Mouse (Mus musculus): ENCODE measurements around the gene Dhx32. TPM values are rescaled to one million over a fixed set of nuclear protein-coding genes. Genes with fewer than 3 reads are reported as not detected.
A peak's percentile ranks its signal among the peaks of the same experiment; 100 is the strongest.

Dhx32 gene
- 18.3 and 18.6 TPM in 2 replicates for polyA plus RNA-seq (2016; fragmentation: Nextera tagmentation; extraction: Ambion mirVana)

DNA sequence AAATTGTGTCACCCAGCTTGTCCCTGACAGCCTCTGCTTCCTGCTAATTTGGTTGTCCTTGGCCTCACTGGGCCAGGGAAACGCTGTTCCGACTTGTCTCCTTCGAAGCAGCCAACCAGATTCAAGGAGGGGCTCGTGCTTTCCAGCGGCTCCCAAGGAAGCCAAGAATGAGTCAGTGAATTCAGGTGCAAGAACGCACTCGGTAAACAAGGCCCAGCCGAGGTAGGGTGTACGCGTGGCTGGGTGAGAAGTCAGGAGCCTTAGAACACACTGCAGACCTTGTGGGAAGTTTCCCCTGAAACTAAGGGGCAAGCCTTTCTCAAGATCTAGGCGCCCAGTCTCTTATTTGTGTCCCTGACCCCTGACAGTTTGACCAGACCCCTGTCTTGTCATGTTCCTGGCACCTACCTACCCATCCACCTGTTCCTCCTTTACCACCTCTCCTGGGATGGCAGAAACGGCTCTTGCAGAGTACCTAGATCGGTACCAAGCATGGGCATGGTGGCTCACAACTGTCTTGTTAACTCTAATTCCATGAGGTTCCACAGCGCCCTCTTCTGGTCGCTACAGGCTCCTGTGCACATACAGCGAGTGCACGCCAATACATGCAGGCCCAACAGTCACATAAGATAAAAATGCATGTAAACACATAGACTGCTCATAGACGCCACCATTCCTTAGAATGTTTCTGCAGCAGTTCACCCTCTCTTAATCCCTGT, at the start of gene Dhx32:
Gene Dhx32, minus strand, starts transcription at position 10 of the 719 bp plus-strand sequence.
- H3K36me3 ChIP-seq = no peaks in the 10 kb centered on the region
- 25% methylated on average over 18 of the region's 18 CpGs for WGBS
- H3K27me3 ChIP-seq = peaks cover 5% of the 10 kb centered on the region; the same call in 1 of the 2 replicates
- no peak for ATAC-seq (ENCODE audit: insufficient number of reproducible peaks, insufficient read depth, low FRiP score, low TSS enrichment, low read depth)
- H3K4me3 ChIP-seq (replicated peaks) = no peak within 1 kb of the TSS
- no peak within 1 kb of the TSS for H3K4me2 ChIP-seq
- H3K9ac ChIP-seq (replicated peaks) = no peak within 1 kb of the TSS
- peaks cover 17% of the 10 kb centered on the region for H3K4me1 ChIP-seq (replicated peaks)
- no peaks in the 10 kb centered on the region for H3K9me3 ChIP-seq
- no peak within 1 kb of the TSS for H3K27ac ChIP-seq

GRCm38 (mm10) chr7:133829579-133829978, 47.1 kb upstream of the Dhx32 start:
- Histone ChIP-seq H3K9me3 (0 out of 2 replicates have a peak, but pooled peaks cover 2% of the 10 kb centered on the region), H3K4me1 (replicated peaks) (peaks cover 4% of the 10 kb centered on the region; the same call in 1 of the 2 replicates), H3K4me3 (replicated peaks) (no peak overlapping the region), H3K4me2 (no peak overlapping the region), H3K27ac (no peak overlapping the region), H3K36me3 (no peaks in the 10 kb centered on the region), H3K9ac (replicated peaks) (no peak overlapping the region), H3K27me3 (no peaks in the 10 kb centered on the region)
- 54% methylated on average over 7 of the region's 7 CpGs for WGBS
- no peak for ATAC-seq (ENCODE audit: insufficient number of reproducible peaks, insufficient read depth, low FRiP score, low TSS enrichment, low read depth)

GRCm38 (mm10) chr7:133828514-133828913, 46.0 kb upstream of the Dhx32 start:
- no peak overlapping the region for H3K4me3 ChIP-seq (replicated peaks)
- no peak overlapping the region for H3K9ac ChIP-seq (replicated peaks)
- no peaks in the 10 kb centered on the region for H3K36me3 ChIP-seq
- H3K4me1 ChIP-seq (replicated peaks) = peaks cover 4% of the 10 kb centered on the region; the same call in 1 of the 2 replicates
- H3K27ac ChIP-seq = no peak overlapping the region
- 61% methylated on average over 4 of the region's 4 CpGs for WGBS
- no peak for ATAC-seq (ENCODE audit: insufficient number of reproducible peaks, insufficient read depth, low FRiP score, low TSS enrichment, low read depth)
- no peaks in the 10 kb centered on the region for H3K27me3 ChIP-seq
- no peak overlapping the region for H3K4me2 ChIP-seq
- 0 out of 2 replicates have a peak, but pooled peaks cover 4% of the 10 kb centered on the region for H3K9me3 ChIP-seq

DNA sequence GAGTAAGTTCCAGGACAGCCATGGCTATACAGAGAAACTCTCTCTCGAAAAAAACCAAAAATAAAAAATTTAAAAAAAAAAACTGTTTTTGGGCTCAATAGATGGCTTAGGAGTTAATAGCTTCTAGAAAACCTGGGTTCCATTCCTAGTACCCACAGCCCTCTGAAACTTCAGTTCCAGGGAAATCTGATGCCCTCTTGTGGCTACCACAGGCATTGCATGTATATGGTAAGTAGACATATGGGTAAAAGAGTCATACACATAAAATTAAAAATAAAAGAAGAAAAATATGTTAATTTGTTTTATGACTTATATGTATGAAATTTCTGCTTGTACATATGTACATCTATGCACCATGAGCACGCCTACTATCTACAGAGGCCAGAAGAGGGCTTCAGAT, 42.1 kb upstream of the Dhx32 start:
- 0 out of 2 replicates have a peak, but pooled peaks cover 4% of the 10 kb centered on the region for H3K9me3 ChIP-seq
- no peak overlapping the region for H3K4me3 ChIP-seq (replicated peaks)
- H3K27me3 ChIP-seq = no peaks in the 10 kb centered on the region
- H3K36me3 ChIP-seq = no peaks in the 10 kb centered on the region
- no peak overlapping the region for H3K27ac ChIP-seq
- no peak overlapping the region for H3K9ac ChIP-seq (replicated peaks)
- WGBS = 89% methylated on average over 2 of the region's 2 CpGs
- ATAC-seq (ENCODE audit: insufficient number of reproducible peaks, insufficient read depth, low FRiP score, low TSS enrichment, low read depth) = no peak
- H3K4me2 ChIP-seq = no peak overlapping the region
- peaks cover 1% of the 10 kb centered on the region for H3K4me1 ChIP-seq (replicated peaks)

- H3K36me3 ChIP-seq = no peaks in the 10 kb centered on the region
- no peaks in the 10 kb centered on the region; the same call in 1 of the 2 replicates for H3K4me1 ChIP-seq (replicated peaks)
- no peak overlapping the region for H3K9ac ChIP-seq (replicated peaks)
- 0 out of 2 replicates have a peak, but pooled peaks cover 4% of the 10 kb centered on the region for H3K9me3 ChIP-seq
- H3K4me2 ChIP-seq = no peak overlapping the region
- ATAC-seq (ENCODE audit: insufficient number of reproducible peaks, insufficient read depth, low FRiP score, low TSS enrichment, low read depth) = no peak
- no peak overlapping the region for H3K4me3 ChIP-seq (replicated peaks)
- H3K27me3 ChIP-seq = no peaks in the 10 kb centered on the region
- H3K27ac ChIP-seq = no peak overlapping the region
- WGBS = 76% methylated on average over 6 of the region's 6 CpGs
Observed at GRCm38 (mm10) chr7:133823751-133824150, 41.2 kb upstream of the Dhx32 start.

GRCm38 (mm10) chr7:133813331-133813730, 30.8 kb upstream of the Dhx32 start:
- H3K4me1 ChIP-seq (replicated peaks) = no peaks in the 10 kb centered on the region
- H3K36me3 ChIP-seq = no peaks in the 10 kb centered on the region
- no peak for ATAC-seq (ENCODE audit: insufficient number of reproducible peaks, insufficient read depth, low FRiP score, low TSS enrichment, low read depth)
- H3K9me3 ChIP-seq = no peaks in the 10 kb centered on the region
- no peak overlapping the region for H3K27ac ChIP-seq
- H3K9ac ChIP-seq (replicated peaks) = no peak overlapping the region
- no peak overlapping the region for H3K4me2 ChIP-seq
- H3K27me3 ChIP-seq = no peaks in the 10 kb centered on the region
- WGBS = 83% methylated on average over 4 of the region's 4 CpGs
- H3K4me3 ChIP-seq (replicated peaks) = no peak overlapping the region

- Histone ChIP-seq H3K36me3 (no peaks in the 10 kb centered on the region), H3K9ac (replicated peaks) (no peak overlapping the region), H3K4me3 (replicated peaks) (no peak overlapping the region), H3K27me3 (no peaks in the 10 kb centered on the region), H3K27ac (no peak overlapping the region), H3K4me2 (no peak overlapping the region), H3K4me1 (replicated peaks) (no peaks in the 10 kb centered on the region), H3K9me3 (no peaks in the 10 kb centered on the region)
- WGBS = 75% methylated on average over 7 of the region's 7 CpGs
- no peak for ATAC-seq (ENCODE audit: insufficient number of reproducible peaks, insufficient read depth, low FRiP score, low TSS enrichment, low read depth)
Observed at GRCm38 (mm10) chr7:133812927-133813326, 30.4 kb upstream of the Dhx32 start.

- Histone ChIP-seq H3K9me3 (no peaks in the 10 kb centered on the region), H3K27ac (no peak overlapping the region), H3K9ac (replicated peaks) (no peak overlapping the region), H3K4me1 (replicated peaks) (no peaks in the 10 kb centered on the region; the same call in 1 of the 2 replicates), H3K4me2 (no peak overlapping the region), H3K36me3 (no peaks in the 10 kb centered on the region), H3K27me3 (no peaks in the 10 kb centered on the region), H3K4me3 (replicated peaks) (no peak overlapping the region)
- ATAC-seq (ENCODE audit: insufficient number of reproducible peaks, insufficient read depth, low FRiP score, low TSS enrichment, low read depth) = peak; percentile 73; the same call in 1 of the 2 replicates
- 55% methylated on average over 7 of the region's 7 CpGs for WGBS
Observed at GRCm38 (mm10) chr7:133805614-133806175, 23.2 kb upstream of the Dhx32 start.

- no peak overlapping the region for H3K4me2 ChIP-seq
- no peak overlapping the region for H3K9ac ChIP-seq (replicated peaks)
- H3K36me3 ChIP-seq = no peaks in the 10 kb centered on the region
- H3K4me1 ChIP-seq (replicated peaks) = no peaks in the 10 kb centered on the region; the same call in 1 of the 2 replicates
- H3K4me3 ChIP-seq (replicated peaks) = no peak overlapping the region
- no peaks in the 10 kb centered on the region for H3K9me3 ChIP-seq
- no peak for ATAC-seq (ENCODE audit: insufficient number of reproducible peaks, insufficient read depth, low FRiP score, low TSS enrichment, low read depth)
- H3K27me3 ChIP-seq = no peaks in the 10 kb centered on the region; the same call in 1 of the 2 replicates
- 70% methylated on average over 6 of the region's 6 CpGs for WGBS
- no peak overlapping the region for H3K27ac ChIP-seq
Observed at GRCm38 (mm10) chr7:133801823-133802222, 19.3 kb upstream of the Dhx32 start.

GRCm38 (mm10) chr7:133799928-133800327, 17.4 kb upstream of the Dhx32 start:
- no peak overlapping the region for H3K9ac ChIP-seq (replicated peaks)
- no peaks in the 10 kb centered on the region for H3K9me3 ChIP-seq
- no peaks in the 10 kb centered on the region; the same call in 1 of the 2 replicates for H3K4me1 ChIP-seq (replicated peaks)
- ATAC-seq (ENCODE audit: insufficient number of reproducible peaks, insufficient read depth, low FRiP score, low TSS enrichment, low read depth) = no peak
- no peak overlapping the region for H3K4me2 ChIP-seq
- H3K36me3 ChIP-seq = no peaks in the 10 kb centered on the region
- H3K27ac ChIP-seq = no peak overlapping the region
- no peak overlapping the region for H3K4me3 ChIP-seq (replicated peaks)
- H3K27me3 ChIP-seq = no peaks in the 10 kb centered on the region; the same call in 1 of the 2 replicates
- WGBS = 82% methylated on average over 5 of the region's 5 CpGs

GRCm38 (mm10) chr7:133794720-133795119, 12.2 kb upstream of the Dhx32 start:
- ATAC-seq (ENCODE audit: insufficient number of reproducible peaks, insufficient read depth, low FRiP score, low TSS enrichment, low read depth) = no peak
- no peak overlapping the region for H3K9ac ChIP-seq (replicated peaks)
- 73% methylated on average over 2 of the region's 2 CpGs for WGBS

More at GRCm38 (mm10) chr7:133794720-133795119, 12.2 kb upstream of the Dhx32 start:
- no peaks in the 10 kb centered on the region for H3K9me3 ChIP-seq
- H3K36me3 ChIP-seq = no peaks in the 10 kb centered on the region
- H3K4me3 ChIP-seq (replicated peaks) = no peak overlapping the region
- H3K4me1 ChIP-seq (replicated peaks) = no peaks in the 10 kb centered on the region
- H3K27me3 ChIP-seq = no peaks in the 10 kb centered on the region; the same call in 1 of the 2 replicates
- no peak overlapping the region for H3K27ac ChIP-seq
- no peak overlapping the region for H3K4me2 ChIP-seq

All from limb, embryonic 12.5 days (tissue).